Mouse (Mus musculus): ENCODE data around the gene Gm20708.
"Not testable (repeated sequence)": the region's sequence is repeated elsewhere in the genome, so short reads cannot be mapped to it uniquely, and the experiment has no call there.

The Gm20708 gene

DNA sequence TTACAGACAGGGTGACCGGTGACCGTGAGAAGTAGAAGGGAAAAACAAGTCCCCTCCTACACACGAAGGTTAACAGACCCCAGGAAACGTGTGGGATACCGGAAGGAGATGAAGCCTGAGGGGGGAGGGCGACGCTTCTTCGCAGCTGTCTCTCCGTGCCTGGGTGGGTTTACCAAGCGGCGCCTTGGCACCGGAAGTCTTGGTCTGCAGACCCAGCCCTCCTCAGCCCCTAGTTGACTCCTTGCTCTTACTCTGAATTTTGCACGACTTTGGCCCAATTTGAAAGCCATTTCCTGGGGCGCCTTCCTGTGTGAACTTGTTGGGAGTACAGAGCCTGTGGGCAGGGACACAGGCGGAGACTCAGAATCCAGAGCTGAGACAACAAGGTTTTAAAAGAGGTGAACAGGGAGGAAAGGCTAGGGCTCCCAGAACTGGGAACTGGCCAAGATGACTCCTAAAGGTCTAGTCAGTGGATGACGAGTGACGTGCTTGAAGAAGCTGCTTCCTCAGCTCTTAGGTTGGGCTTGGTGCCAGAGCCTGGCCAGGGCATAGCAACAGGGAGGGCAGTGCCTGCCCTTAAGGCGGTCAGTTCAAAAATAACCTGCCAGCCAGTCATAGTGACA lies 28.2 kb upstream of the Gm20708 start:
- DNase-seq (ENCODE audit: low spot score), result no peak

DNA sequence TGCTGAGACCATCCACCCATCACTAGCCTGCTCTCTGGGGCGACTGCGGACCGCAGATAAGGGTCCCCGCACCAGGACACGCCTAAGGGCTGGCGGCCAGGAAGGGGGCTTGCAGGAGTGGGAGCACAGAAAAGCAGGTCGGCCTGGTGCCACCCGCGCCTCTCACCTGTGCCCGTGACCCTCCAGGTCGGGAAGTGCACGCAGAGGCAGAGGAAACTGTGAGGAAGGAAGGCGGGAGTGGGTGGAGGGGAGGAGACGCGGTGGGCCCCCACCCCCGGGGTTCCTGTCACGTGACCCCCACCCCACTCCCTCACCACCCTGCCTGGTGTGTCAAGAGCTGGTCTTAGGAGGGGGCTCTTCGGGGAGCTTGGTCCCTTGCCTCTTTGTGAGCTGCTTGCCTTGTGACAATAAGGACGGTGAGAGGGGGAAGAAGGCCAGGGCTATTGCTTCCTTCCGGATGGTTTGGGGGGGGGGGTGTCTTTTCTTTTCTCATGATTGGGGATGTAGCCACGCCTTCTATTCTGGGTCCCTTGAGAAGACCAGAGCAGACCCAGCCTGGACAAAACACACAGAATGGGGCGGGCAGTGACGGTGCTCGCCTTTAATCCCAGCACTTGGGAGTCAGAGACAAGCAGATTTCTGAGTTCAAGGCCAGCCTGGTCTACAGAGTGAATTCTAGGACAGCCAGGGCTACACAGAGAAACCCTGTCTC lies 27.3 kb upstream of the Gm20708 start, which contains the start of the genes Tmc8 and Tmc6:
TSS of gene Tmc8 (plus strand) at position 84 of the 712 bp plus-strand sequence.
TSS of gene Tmc6 (minus strand) at position 206 of the 712 bp plus-strand sequence.
- DNase-seq (ENCODE audit: low spot score), result peak; percentile 40

- DNase-seq (ENCODE audit: low spot score), result no peak
These were observed 26.8 kb upstream of the Gm20708 start for GRCm38 (mm10) chr11:117782705-117783034.

DNA sequence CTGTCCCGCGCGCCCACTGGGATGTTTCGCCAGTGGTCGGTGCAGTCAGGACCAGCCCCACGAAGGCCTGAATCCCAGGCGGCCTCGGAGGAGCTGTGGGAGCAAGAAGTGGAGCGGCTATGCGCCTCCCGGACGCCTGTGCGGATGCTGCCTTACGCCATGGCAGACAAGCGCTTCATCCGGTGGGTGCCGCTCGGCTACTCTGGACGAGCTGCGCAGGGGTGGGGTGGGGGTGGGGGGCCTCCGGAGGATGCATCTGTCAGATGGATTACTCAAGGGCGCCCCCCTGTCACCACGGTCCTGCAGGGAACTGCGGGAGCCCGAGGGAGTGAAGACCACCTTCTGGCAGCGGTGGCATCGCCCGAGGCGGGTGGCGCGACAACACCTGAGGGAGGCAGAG lies 26.4 kb upstream of the Gm20708 start:
- DNase-seq (ENCODE audit: low spot score), result peak; percentile 63

- peak; percentile 43 for DNase-seq (ENCODE audit: low spot score)
These were observed 25.7 kb upstream of the Gm20708 start for GRCm38 (mm10) chr11:117783683-117784309.

GRCm38 (mm10) chr11:117786294-117786693 lies 23.2 kb upstream of the Gm20708 start:
- DNase-seq (ENCODE audit: low spot score), result peak; percentile 46

DNA sequence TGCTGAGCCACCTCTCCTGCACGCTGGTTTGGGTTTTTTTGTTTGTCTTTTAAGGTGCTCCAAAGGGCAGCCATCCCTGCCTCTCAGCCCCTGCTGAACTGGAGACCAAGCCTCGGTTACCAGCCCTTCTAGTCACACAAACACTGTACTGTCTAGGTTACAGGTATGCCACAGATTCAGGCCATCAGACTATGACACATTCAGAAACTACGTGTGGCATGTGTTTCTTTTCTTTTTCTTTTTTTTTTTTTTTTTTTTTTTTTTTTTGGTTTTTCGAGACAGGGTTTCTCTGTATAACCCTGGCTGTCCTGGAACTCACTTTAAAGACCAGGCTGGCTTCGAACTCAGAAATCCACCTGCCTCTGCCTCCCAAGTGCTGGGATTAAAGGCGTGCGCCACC lies 21.0 kb upstream of the Gm20708 start:
- not testable (repeated sequence) for DNase-seq (ENCODE audit: low spot score)

DNA sequence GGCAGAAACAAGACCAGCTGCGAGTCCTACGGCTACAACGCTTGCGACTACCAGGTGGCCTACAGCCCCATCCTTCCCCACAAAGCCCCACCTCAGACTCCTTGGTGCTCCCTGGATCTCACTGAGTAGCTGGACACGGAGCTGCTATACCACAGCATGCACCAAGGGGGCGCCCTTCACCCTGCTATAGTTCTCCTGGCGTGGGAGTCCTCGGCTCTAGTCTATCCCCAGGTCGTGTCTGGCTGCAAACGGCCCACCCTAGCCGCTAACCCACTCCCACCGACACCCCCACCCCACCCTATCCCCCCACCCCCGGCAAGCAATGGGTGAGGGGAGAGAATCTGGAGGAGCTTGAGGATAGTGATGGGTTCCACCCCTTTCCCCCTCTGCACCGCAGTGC lies 19.2 kb upstream of the Gm20708 start:
- peak; percentile 78 for DNase-seq (ENCODE audit: low spot score)

GRCm38 (mm10) chr11:117790703-117791440 lies 18.6 kb upstream of the Gm20708 start:
- DNase-seq (ENCODE audit: low spot score), result peak; percentile 84

GRCm38 (mm10) chr11:117791441-117791761 lies 18.1 kb upstream of the Gm20708 start:
- DNase-seq (ENCODE audit: low spot score), result no peak

GRCm38 (mm10) chr11:117792281-117792888 lies 17.1 kb upstream of the Gm20708 start:
- peak; percentile 92 for DNase-seq (ENCODE audit: low spot score)

- DNase-seq (ENCODE audit: low spot score), result no peak
These were observed 15.4 kb upstream of the Gm20708 start for GRCm38 (mm10) chr11:117794035-117794551.

DNA sequence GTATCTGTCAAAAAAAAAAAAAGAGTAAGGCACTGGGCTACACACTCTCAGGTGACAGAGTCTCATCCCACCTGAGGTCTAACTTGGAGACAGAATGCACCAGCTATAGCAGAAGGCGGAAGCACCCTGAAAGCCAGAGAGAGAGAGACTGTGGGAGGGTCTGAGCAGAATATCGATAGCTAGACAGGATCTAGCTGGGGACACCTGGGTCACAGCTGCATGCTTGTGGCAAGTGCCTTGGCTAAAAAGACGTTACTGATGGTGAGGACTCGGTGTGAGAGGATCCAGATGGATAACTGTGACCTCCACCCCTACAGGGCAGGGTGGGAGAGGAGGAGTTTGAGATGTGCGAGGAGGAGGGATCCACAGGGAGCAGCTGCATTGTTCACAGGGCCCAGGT lies 12.5 kb upstream of the Gm20708 start:
- DNase-seq (ENCODE audit: low spot score), result no peak

DNA sequence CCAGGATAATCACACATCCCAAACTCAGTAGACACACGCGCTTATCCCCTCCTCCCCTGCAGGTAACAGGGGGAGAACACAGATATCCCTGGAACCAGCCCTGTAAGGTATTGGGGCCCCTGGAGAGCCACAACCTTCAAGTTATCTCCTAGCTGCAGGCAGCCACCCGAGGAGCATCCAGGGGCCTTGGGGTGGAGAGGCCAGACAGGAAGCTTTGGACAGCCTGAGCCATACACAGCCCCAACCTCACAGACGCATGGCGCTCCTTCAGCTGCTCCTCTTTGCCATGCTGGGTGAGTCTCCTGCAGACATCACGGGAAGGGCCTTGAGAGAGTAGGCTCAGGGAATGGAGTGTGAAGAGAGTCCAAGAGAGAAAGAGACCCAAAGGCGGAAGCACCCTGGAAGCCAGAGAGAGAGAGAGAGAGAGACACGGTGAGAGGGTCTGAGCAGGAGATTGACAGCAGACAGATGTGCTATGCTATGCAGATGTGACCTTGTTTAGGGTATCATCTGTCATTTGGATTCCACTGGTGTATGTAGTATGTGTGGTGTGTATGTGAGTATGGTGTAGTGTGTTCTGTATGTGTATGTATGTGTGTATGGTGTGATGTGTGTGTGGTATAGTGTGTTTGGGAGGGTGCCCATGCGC lies 11.8 kb upstream of the Gm20708 start, which contains the start of gene 6030468B19Rik:
TSS of gene 6030468B19Rik (plus strand) at position 150 of the 649 bp plus-strand sequence.
- peak; percentile 36 for DNase-seq (ENCODE audit: low spot score)

DNA sequence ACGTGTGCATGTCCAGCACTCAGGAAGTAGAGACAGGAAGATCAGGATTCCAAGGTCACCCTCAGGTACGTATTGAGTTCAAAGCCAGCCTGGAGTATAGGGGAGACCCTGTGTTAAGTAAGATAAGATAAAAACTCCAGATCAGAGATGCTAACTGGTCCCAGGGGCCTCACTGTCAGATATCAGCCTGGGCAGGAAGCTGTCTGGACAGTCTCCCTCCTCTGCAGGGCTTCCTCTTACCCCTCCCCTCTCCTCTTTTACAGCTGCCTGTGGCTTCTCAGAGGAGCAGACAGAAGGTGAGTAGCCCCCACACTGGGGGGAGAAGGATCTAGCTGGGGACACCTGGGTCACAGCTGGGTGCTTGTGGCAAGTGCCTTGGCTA lies 11.3 kb upstream of the Gm20708 start:
- DNase-seq (ENCODE audit: low spot score), result no peak

DNA sequence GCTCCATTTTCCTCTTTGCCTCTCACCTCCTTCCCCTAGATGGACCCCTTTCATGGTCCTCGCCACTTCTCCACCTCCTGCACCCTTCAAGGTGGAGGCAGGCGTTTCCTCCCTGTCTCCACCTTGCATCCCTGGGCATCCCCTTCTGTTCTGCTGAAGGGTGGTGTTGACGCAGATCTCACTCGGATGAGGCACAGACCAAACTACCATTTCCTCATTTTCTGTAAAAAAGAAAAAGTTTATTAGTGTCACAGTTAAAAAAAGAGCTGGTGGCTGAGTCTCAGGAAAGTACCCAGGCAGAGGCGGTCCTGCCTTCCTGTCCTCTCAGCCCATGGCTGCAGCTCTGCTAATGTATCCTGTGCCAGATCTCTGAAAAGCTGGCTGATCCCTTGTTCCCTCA lies 10.3 kb upstream of the Gm20708 start:
- DNase-seq (ENCODE audit: low spot score), result no peak

GRCm38 (mm10) chr11:117800038-117800437 lies 9.4 kb upstream of the Gm20708 start:
- DNase-seq (ENCODE audit: low spot score), result no peak

DNA sequence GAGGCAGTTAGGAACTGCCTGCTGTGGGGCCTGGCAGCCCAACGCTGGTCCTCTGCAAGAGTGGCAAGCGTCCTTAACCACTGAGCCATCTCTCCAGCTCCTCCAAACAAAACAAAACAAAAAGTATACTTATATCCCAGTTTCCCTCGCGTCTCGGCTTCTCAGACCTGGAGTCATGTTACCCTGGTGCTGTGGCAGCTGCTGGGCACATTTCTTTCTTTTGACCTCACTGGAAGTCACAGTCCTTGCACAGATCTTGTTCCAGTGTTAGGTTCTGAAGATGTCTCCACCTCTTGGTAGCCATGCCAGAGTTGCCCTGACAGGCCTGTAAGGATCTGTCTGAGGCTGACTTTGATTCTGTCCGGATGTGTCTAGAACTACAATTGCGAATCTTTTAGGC lies 7.8 kb upstream of the Gm20708 start:
- DNase-seq (ENCODE audit: low spot score), result no peak

GRCm38 (mm10) chr11:117803166-117803688 lies 6.2 kb upstream of the Gm20708 start:
- DNase-seq (ENCODE audit: low spot score), result no peak

GRCm38 (mm10) chr11:117806781-117807180 lies 2.7 kb upstream of the Gm20708 start:
- no peak for DNase-seq (ENCODE audit: low spot score)

DNA sequence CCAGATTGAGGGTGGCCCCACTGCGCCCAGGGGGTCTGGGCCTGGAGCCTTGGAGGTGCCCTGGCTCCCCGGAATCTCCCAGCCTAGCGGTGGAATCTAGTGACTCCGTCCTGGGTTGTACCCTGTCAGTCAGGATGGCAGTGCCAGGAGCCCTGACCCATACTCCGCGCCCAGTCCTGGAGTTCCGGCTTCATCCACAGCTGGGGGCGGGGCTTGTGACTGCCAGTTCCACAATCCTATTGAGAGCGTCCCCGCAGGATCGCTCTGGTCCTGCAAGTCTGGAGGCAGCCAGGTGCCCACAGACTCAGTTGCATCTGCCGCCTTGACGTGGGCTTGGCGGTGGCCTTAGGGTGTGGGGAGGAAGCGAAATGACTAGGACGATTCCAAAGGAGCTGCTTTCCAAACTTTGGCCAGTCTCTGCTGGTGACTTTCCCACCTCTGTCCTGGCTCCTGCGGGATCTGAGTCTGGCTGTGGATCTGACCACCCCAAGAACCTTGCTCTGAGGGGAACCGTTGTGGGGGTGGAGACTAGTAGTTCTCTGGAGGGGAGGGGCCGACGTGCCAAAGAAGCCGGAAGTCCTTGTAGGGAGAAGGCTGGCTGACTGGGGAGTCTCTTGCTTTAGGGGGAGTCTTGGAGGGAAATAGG lies 1.1 kb downstream of the Gm20708 start:
- DNase-seq (ENCODE audit: low spot score), result peak; percentile 78
